Mouse (Mus musculus): ENCODE results near the gene Nr1h2. TPM values are rescaled to one million over a fixed set of nuclear protein-coding genes. Genes with fewer than 3 reads are reported as not detected.

The Nr1h2 gene
- polyA plus RNA-seq, 1 experiment from 2014 or later, result 71.9 TPM

DNA sequence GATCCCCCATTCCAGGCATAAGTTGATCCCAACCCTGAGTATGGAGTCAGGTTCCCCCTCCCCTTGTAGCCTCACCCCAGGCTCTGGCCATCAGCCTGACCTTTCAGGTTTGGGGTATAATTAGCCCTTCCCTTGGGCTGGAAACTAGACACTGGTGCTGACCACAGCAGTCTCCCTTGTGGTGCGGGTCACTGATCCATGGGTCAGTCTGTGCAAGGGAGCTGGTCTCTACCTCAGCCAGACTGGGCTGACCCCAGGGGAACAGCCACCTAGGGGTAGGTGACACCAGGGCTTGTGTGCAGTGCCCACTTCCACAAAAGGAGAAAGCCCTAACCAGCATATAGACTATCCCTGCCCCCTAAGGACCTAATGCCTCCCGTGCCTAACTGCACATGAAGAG lies 30.7 kb downstream of the Nr1h2 start:
- Histone ChIP-seq H3K9ac (no peak overlapping the region), H3K9me3 (no peaks in the 10 kb centered on the region), H3K4me1 (peaks cover 20% of the 10 kb centered on the region), H3K36me3 (no peaks in the 10 kb centered on the region), H3K27me3 (peaks cover 64% of the 10 kb centered on the region), H3K4me3 (no peak overlapping the region), H3K4me2 (no peak overlapping the region), H3K27ac (no peak overlapping the region)
- WGBS, result 60% methylated on average over 2 of the region's 2 CpGs
- ATAC-seq (ENCODE audit: insufficient number of reproducible peaks, low FRiP score, low TSS enrichment, low read depth), result no peak

GRCm38 (mm10) chr7:44521710-44522109 lies 32.0 kb downstream of the Nr1h2 start:
- peaks cover 59% of the 10 kb centered on the region for H3K27me3 ChIP-seq
- H3K4me3 ChIP-seq, result no peak overlapping the region

GRCm38 (mm10) chr7:44520990-44521389 lies 32.8 kb downstream of the Nr1h2 start:
- no peak overlapping the region for H3K4me2 ChIP-seq
- WGBS, result 78% methylated on average over 3 of the region's 3 CpGs
- no peak overlapping the region for H3K27ac ChIP-seq
- H3K4me3 ChIP-seq, result no peak overlapping the region
- H3K27me3 ChIP-seq, result peaks cover 55% of the 10 kb centered on the region
- no peaks in the 10 kb centered on the region for H3K9me3 ChIP-seq
- H3K36me3 ChIP-seq, result no peaks in the 10 kb centered on the region
- no peak overlapping the region for H3K9ac ChIP-seq
- no peak for ATAC-seq (ENCODE audit: insufficient number of reproducible peaks, low FRiP score, low TSS enrichment, low read depth)
- H3K4me1 ChIP-seq, result peaks cover 15% of the 10 kb centered on the region

More at GRCm38 (mm10) chr7:44521710-44522109, 32.0 kb downstream of the Nr1h2 start:
- ATAC-seq (ENCODE audit: insufficient number of reproducible peaks, low FRiP score, low TSS enrichment, low read depth), result no peak
- Histone ChIP-seq H3K36me3 (no peaks in the 10 kb centered on the region), H3K27ac (no peak overlapping the region), H3K9me3 (no peaks in the 10 kb centered on the region), H3K4me2 (0 out of 2 replicates have a peak overlapping the region, but pooled peaks have one; percentile 19), H3K9ac (no peak overlapping the region), H3K4me1 (peaks cover 15% of the 10 kb centered on the region)
- 2% methylated on average over 20 of the region's 20 CpGs for WGBS

GRCm38 (mm10) chr7:44519240-44519913 lies 34.4 kb downstream of the Nr1h2 start:
- H3K4me3 ChIP-seq, result no peak overlapping the region
- H3K9me3 ChIP-seq, result no peaks in the 10 kb centered on the region
- H3K4me1 ChIP-seq, result peaks cover 6% of the 10 kb centered on the region
- 71% methylated on average over 9 of the region's 9 CpGs for WGBS
- H3K27me3 ChIP-seq, result peaks cover 39% of the 10 kb centered on the region
- no peaks in the 10 kb centered on the region for H3K36me3 ChIP-seq
- no peak overlapping the region for H3K4me2 ChIP-seq
- ATAC-seq (ENCODE audit: insufficient number of reproducible peaks, low FRiP score, low TSS enrichment, low read depth), result no peak
- H3K27ac ChIP-seq, result no peak overlapping the region
- no peak overlapping the region for H3K9ac ChIP-seq

DNA sequence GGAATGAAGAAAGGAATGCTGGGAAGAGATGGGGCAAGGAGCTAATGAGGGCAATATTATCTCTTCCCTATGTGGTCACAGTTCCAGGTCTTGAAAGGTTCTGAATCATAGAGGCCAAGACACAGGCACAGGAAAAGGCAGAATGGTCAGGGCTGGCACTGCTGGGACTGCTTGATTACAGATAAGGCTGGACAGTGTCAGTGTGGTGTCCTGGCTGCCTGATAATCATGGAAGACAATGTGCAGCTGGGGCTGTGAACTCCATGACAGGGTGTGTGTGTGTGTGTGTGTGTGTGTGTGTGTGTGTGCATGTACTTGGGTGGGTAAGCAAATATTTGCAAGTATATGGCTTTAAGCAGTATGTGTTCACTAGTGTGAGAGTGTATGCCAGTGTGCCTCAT lies 46.3 kb downstream of the Nr1h2 start:
- H3K9me3 ChIP-seq, result 0 out of 2 replicates have a peak, but pooled peaks cover 3% of the 10 kb centered on the region

DNA sequence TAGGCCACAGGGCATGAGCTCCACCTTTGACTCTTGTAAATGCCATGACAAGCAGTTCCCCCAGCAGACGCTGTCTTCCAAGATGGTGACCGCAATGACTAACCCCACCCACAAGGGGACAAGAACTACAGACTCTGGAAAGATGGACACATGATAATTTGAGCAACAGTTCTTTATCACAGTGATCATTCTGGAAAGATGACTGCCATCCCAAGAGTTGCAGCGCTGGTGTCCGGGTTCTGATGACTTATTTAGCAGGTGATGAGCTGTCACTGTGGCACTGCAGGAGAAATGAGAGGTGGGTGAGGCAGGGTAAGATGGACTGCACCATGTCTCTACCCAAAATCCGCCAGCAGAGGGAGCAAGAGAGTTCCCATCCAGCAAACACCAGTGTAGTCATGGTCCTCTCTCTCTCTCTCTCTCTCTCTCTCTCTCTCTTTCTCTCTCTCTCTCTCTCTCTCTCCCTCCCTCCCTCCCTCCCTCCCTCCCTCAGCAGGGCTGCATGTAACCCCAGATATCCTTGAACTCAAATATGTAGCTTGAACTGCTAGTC lies 52.1 kb downstream of the Nr1h2 start:
- Histone ChIP-seq H3K36me3 (no peaks in the 10 kb centered on the region), H3K4me3 (no peak overlapping the region), H3K9me3 (no peaks in the 10 kb centered on the region), H3K27me3 (no peaks in the 10 kb centered on the region), H3K4me1 (peaks cover 10% of the 10 kb centered on the region; the same call in 1 of the 2 replicates), H3K9ac (no peak overlapping the region), H3K4me2 (no peak overlapping the region), H3K27ac (no peak overlapping the region)
- ATAC-seq (ENCODE audit: insufficient number of reproducible peaks, low FRiP score, low TSS enrichment, low read depth), result no peak
- 39% methylated on average over 5 of the region's 5 CpGs for WGBS

More for the DNA sequence above, 46.3 kb downstream of the Nr1h2 start:
- no peak overlapping the region for H3K9ac ChIP-seq
- no peaks in the 10 kb centered on the region for H3K36me3 ChIP-seq
- H3K4me1 ChIP-seq, result no peaks in the 10 kb centered on the region
- H3K27ac ChIP-seq, result no peak overlapping the region
- no peak overlapping the region for H3K4me3 ChIP-seq
- ATAC-seq (ENCODE audit: insufficient number of reproducible peaks, low FRiP score, low TSS enrichment, low read depth), result no peak
- H3K27me3 ChIP-seq, result peaks cover 17% of the 10 kb centered on the region
- no peak overlapping the region for H3K4me2 ChIP-seq

DNA sequence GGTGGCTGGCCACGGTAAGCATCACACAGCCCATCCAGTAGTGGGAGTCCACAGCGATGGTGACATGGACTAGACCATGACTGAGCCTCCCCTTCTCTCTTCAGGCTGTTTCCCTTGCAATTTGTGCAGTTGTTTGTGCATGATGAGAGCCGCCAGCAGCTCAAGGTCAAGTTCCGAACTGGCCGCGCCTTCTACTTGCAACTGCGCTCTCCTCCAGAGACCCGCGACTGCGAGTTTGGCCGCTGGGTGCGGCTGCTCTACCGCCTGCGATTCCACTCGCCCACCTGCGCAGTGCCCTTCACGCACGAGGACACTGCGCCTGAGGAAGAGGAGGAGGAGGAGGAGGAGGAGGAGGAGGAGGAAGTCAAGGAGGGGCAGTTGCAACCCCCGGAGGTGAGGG lies 53.7 kb downstream of the Nr1h2 start:
- WGBS, result 56% methylated on average over 20 of the region's 20 CpGs
- H3K4me3 ChIP-seq, result no peak overlapping the region

More for the DNA sequence above, 53.7 kb downstream of the Nr1h2 start:
- H3K9me3 ChIP-seq, result no peaks in the 10 kb centered on the region
- peaks cover 18% of the 10 kb centered on the region for H3K4me1 ChIP-seq
- no peak overlapping the region for H3K27ac ChIP-seq
- no peak overlapping the region for H3K4me2 ChIP-seq
- H3K36me3 ChIP-seq, result no peaks in the 10 kb centered on the region
- no peak for ATAC-seq (ENCODE audit: insufficient number of reproducible peaks, low FRiP score, low TSS enrichment, low read depth)
- no peak overlapping the region for H3K9ac ChIP-seq
- H3K27me3 ChIP-seq, result no peaks in the 10 kb centered on the region

Small RNA genes lying within 50 kb of the gene (microRNA-seq; reads per million reads assigned to microRNA genes)
- not detected for gene Mir7053

Other genes with a start within 250 kb of the Nr1h2 start
- gene Clec11a, start 247.0 kb downstream of the Nr1h2 start, polyA plus RNA-seq (2015; fragmentation: Nextera tagmentation; extraction: Ambion mirVana), result 24.0 and 31.1 TPM in 2 replicates
- gene Shank1, start 243.7 kb downstream of the Nr1h2 start, polyA plus RNA-seq (2015; fragmentation: Nextera tagmentation; extraction: Ambion mirVana), result 2.4 and 3.2 TPM in 2 replicates
- 2.2 and 3.2 TPM in 2 replicates for gene Syt3, start 169.8 kb downstream of the Nr1h2 start, polyA plus RNA-seq (2015; fragmentation: Nextera tagmentation; extraction: Ambion mirVana)
- 0.43 and 0.58 TPM in 2 replicates for gene 1700008O03Rik, start 168.1 kb downstream of the Nr1h2 start, polyA plus RNA-seq (2015; fragmentation: Nextera tagmentation; extraction: Ambion mirVana)
- gene Lrrc4b, start 124.9 kb downstream of the Nr1h2 start, polyA plus RNA-seq (2015; fragmentation: Nextera tagmentation; extraction: Ambion mirVana), result 0.55 and 0.87 TPM in 2 replicates
- 0.29 and 0.56 TPM in 2 replicates for gene Aspdh, start 88.6 kb downstream of the Nr1h2 start, polyA plus RNA-seq (2015; fragmentation: Nextera tagmentation; extraction: Ambion mirVana)
- gene Josd2, start 86.0 kb downstream of the Nr1h2 start, polyA plus RNA-seq (2015; fragmentation: Nextera tagmentation; extraction: Ambion mirVana), result 92.9 and 121 TPM in 2 replicates
- 103 and 116 TPM in 2 replicates for gene Emc10, start 57.4 kb downstream of the Nr1h2 start, polyA plus RNA-seq (2015; fragmentation: Nextera tagmentation; extraction: Ambion mirVana)
- 9.7 and 12.8 TPM in 2 replicates for gene Fam71e1, start 57.4 kb downstream of the Nr1h2 start, polyA plus RNA-seq (2015; fragmentation: Nextera tagmentation; extraction: Ambion mirVana)
- 0.13 and 0.16 TPM in 2 replicates for gene Mybpc2, start 29.3 kb downstream of the Nr1h2 start, polyA plus RNA-seq (2015; fragmentation: Nextera tagmentation; extraction: Ambion mirVana)
- 0.70 and 0.72 TPM in 2 replicates for gene Spib, start 21.9 kb downstream of the Nr1h2 start, polyA plus RNA-seq (2015; fragmentation: Nextera tagmentation; extraction: Ambion mirVana)
- 75.7 and 83.6 TPM in 2 replicates for gene Pold1, start 5.1 kb downstream of the Nr1h2 start, polyA plus RNA-seq (2015; fragmentation: Nextera tagmentation; extraction: Ambion mirVana)
- 2.1 and 3.6 TPM in 2 replicates for gene Napsa, start 18.4 kb upstream of the Nr1h2 start, polyA plus RNA-seq (2015; fragmentation: Nextera tagmentation; extraction: Ambion mirVana)
- gene Kcnc3, start 36.7 kb upstream of the Nr1h2 start, polyA plus RNA-seq (2015; fragmentation: Nextera tagmentation; extraction: Ambion mirVana), result 0.16 and 0.20 TPM in 2 replicates
- 5.4 and 6.4 TPM in 2 replicates for gene Myh14, start 116.9 kb upstream of the Nr1h2 start, polyA plus RNA-seq (2015; fragmentation: Nextera tagmentation; extraction: Ambion mirVana)
- gene Izumo2, start 154.8 kb upstream of the Nr1h2 start, polyA plus RNA-seq (2015; fragmentation: Nextera tagmentation; extraction: Ambion mirVana), result not detected in 2 replicates
- 30.4 and 30.8 TPM in 2 replicates for gene Vrk3, start 194.5 kb upstream of the Nr1h2 start, polyA plus RNA-seq (2015; fragmentation: Nextera tagmentation; extraction: Ambion mirVana)
- 1.7 TPM in 2 replicates for gene Zfp473, start 197.1 kb upstream of the Nr1h2 start, polyA plus RNA-seq (2015; fragmentation: Nextera tagmentation; extraction: Ambion mirVana)

Measured in limb, embryonic 15.5 days (tissue).